ENCODE assay signal across 10 mouse cellular contexts in the genomic region with DNA sequence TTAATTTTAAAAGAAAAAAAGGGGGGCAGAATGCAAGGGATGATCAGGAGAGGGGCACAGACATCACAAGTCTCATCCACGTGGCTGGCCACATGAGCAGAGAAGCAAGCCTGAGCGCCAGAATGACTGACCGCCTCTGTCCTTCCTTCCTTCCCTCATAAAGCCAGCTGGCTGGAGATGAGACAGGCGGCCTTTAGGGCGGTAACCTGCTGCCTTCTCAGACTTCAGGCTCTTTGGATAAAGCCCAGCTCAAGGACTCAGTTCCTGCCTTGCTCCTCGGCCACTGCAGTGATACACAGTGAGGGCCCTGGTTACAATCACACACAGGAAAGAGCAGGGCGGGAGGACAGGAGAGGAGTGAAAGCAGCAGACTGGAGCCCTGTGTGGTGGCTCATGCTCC. TPM values are rescaled to one million over a fixed set of nuclear protein-coding genes. Genes with fewer than 3 reads are reported as not detected.
DNase-seq lines count a peak whose midpoint lies in the region; ATAC-seq and TF ChIP-seq lines count a peak whose summit lies in the region.
"Had no signal": no experiment of that assay in that cellular context is flagged by ENCODE, and none has a peak within 500 bp of the region (broad histone marks: within the 10 kb centered on the region; RNA-seq: fewer than 3 reads in every experiment).

No protein-coding gene starts in this region.

- 0 out of 2 replicates have a peak overlapping the region, but pooled peaks have one; percentile 13 for H3K27ac ChIP-seq in intestine, embryonic 14.5 days (ENCODE audit: low read depth)
- H3K27ac ChIP-seq in intestine, postnatal 0 days (ENCODE audit: low read depth, low read length): no peak overlapping the region

- no peak for TF ChIP-seq CTCF in intestine, postnatal 0 days (IDR thresholded peaks at IDR 0.05; ENCODE audit: low read depth)

- H3K9me3 ChIP-seq in intestine, embryonic 14.5 days (ENCODE audit: control insufficient read depth, low read length): no peaks in the 10 kb centered on the region
- no peaks in the 10 kb centered on the region for H3K9me3 ChIP-seq in intestine, postnatal 0 days (ENCODE audit: control insufficient read depth)

- no peaks in the 10 kb centered on the region for H3K27me3 ChIP-seq in intestine, embryonic 14.5 days (replicated peaks; ENCODE audit: control insufficient read depth, insufficient read depth, low read length)
- H3K27me3 ChIP-seq in intestine, postnatal 0 days (replicated peaks; ENCODE audit: control insufficient read depth, insufficient read depth, low read length): no peaks in the 10 kb centered on the region

- peaks cover 25% of the 10 kb centered on the region for H3K4me1 ChIP-seq in intestine, embryonic 14.5 days (replicated peaks; ENCODE audit: control insufficient read depth, insufficient read depth, low read length)
- H3K4me1 ChIP-seq in intestine, postnatal 0 days (replicated peaks; ENCODE audit: control insufficient read depth, insufficient read depth, low read length): peaks cover 3% of the 10 kb centered on the region; the same call in 1 of the 2 replicates

- no peak overlapping the region for H3K9ac ChIP-seq in intestine, embryonic 14.5 days (ENCODE audit: low read length)
- H3K9ac ChIP-seq in intestine, postnatal 0 days (ENCODE audit: low read depth, low read length): no peak overlapping the region

- no peak overlapping the region for H3K4me2 ChIP-seq in intestine, embryonic 14.5 days (ENCODE audit: low read length)
- H3K4me2 ChIP-seq in intestine, postnatal 0 days (replicated peaks; ENCODE audit: low read depth): no peak overlapping the region

- H3K4me3 ChIP-seq in intestine, embryonic 14.5 days (ENCODE audit: low read depth, low read length): no peak overlapping the region
- no peak overlapping the region for H3K4me3 ChIP-seq in intestine, postnatal 0 days (ENCODE audit: low read depth, low read length)

- intact Hi-C loops in heart, postnatal 36 days (cut with DNase I): no loop called here

- ATAC-seq in intestine, embryonic 14.5 days (replicated peaks; ENCODE audit: low FRiP score, low TSS enrichment, low read depth): peak; percentile 75
- no peak for ATAC-seq in intestine, postnatal 0 days

- WGBS in intestine, embryonic 14.5 days: 39% methylated on average over 7 of the region's 7 CpGs
- 51% methylated on average over 7 of the region's 7 CpGs for WGBS in intestine, postnatal 0 days

- H3K36me3 ChIP-seq in intestine, embryonic 14.5 days (ENCODE audit: control insufficient read depth, insufficient read depth, low read length): no peaks in the 10 kb centered on the region
- no peaks in the 10 kb centered on the region for H3K36me3 ChIP-seq in intestine, postnatal 0 days (ENCODE audit: control insufficient read depth, insufficient read depth)

- DNase-seq in intestine, embryonic 14.5 days (ENCODE audit: low spot score): no peak
- DNase-seq in gastrocnemius, postnatal 10 days: peak; percentile 61
- DNase-seq in heart, postnatal 36 days: peak; percentile 64 to 68
- DNase-seq in lung, postnatal 10 days: peak; percentile 81
- no peak for DNase-seq in c-Kit-positive CD71-positive TER-119-positive erythroid progenitor cells, embryonic 14.5 days (ENCODE audit: low spot score)
- no peak for DNase-seq in thymus, postnatal 4 days
- DNase-seq in cerebellum, adult 9-10 months: no peak
- DNase-seq: left cerebral cortex, postnatal 4 days had no signal

RNA-seq across cellular contexts. Expression of gene Ptgis, which starts 13.8 kb away (rescaled TPM):
- polyA plus RNA-seq in intestine, embryonic 14.5 days (2014; fragmentation: Nextera tagmentation; extraction: Ambion mirVana): 15.1 and 17.3 TPM in 2 replicates
- 8.9 and 9.5 TPM in 2 replicates for polyA plus RNA-seq in intestine, postnatal 0 days (2015; fragmentation: Nextera tagmentation; extraction: Ambion mirVana)
- 10 to 100 TPM; 13.7 to 17.8 TPM for total RNA-seq in gastrocnemius, postnatal 10 days (2021)
- 10 to 100 TPM; 19.5 to 22.2 TPM for total RNA-seq in heart, postnatal 36 days (2021)
- total RNA-seq: common myeloid progenitor, adult 5-6 weeks had no signal

Comparison
In these comparisons a context has a peak if more than half of its experiments do, and no peak if none do; other contexts are left out.
1. DNase-seq: peak in gastrocnemius, postnatal 10 days (single experiment), heart, postnatal 36 days (2 of 2) and lung, postnatal 10 days (single experiment); none in intestine, embryonic 14.5 days (single experiment), c-Kit-positive CD71-positive TER-119-positive erythroid progenitor cells, embryonic 14.5 days (single experiment), thymus, postnatal 4 days (single experiment) and cerebellum, adult 9-10 months (single experiment).